Mouse (Mus musculus) bone marrow, adult 2 months (tissue): Measurements from ENCODE around the gene Thsd7a.

Experiments used
- CTCF ChIP-seq: fragments of 200-500 bp; IDR thresholded peaks from 2 replicates; pipeline ENCODE4 v1.5.1; 2011; ENCODE audit warnings: low read length, control low read depth; ENCODE audit not compliant: control insufficient read depth, insufficient read depth
- POLR2A ChIP-seq: fragments of 200-500 bp; IDR thresholded peaks from 2 replicates; pipeline ENCODE4 v1.6.1; 2011; ENCODE audit warnings: low read depth, mild to moderate bottlenecking, control low read depth, low read length, borderline replicate concordance; ENCODE audit not compliant: control insufficient read depth

DNA sequence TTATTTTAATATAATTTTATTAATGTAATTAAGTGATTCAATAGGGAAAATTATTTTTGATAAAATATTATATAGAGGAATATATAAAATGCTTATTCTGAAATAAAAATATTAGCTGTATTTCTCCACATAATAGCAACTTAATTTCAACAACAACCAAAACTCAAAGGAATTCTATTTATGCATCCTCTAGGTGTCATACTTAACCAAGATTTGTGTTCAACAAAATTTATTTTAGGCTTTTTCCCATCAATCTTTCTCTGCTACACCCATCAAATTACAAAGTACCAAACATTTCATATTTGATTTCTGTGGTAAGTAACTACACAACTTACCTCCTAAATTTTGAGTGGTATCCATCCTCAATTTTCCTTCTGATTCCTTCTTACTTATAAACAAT is 3.1 kb upstream of the Thsd7a start:
- TF ChIP-seq POLR2A (no peak), CTCF (no peak)
